Mouse (Mus musculus): ENCODE measurements at regions not wholly inside any gene's neighbourhood (a gene's known extent, or its start where the extent isn't known, plus 50 kb on each side); places are given as distances from the start of the nearest gene placed in this dataset.
A peak's percentile ranks its signal among the peaks of the same experiment; 100 is the strongest.

GRCm38 (mm10) chr1:177382596-177383190 lies 59.5 kb upstream of the Zbtb18 start:
- H3K9me3 ChIP-seq (replicated peaks; ENCODE audit: low read length), result no peaks in the 10 kb centered on the region
- DNase-seq (ENCODE audit: low spot score), result peak; percentile 83
- no peaks in the 10 kb centered on the region for H3K27me3 ChIP-seq (ENCODE audit: insufficient read depth, low read length)
- ATAC-seq (replicated peaks; ENCODE audit: low FRiP score, low read depth), result no peak
- H3K36me3 ChIP-seq (ENCODE audit: insufficient read depth, low read length), result no peaks in the 10 kb centered on the region
- H3K4me2 ChIP-seq (ENCODE audit: low read length), result no peak overlapping the region
- TF ChIP-seq CTCF (IDR thresholded peaks at IDR 0.05; ENCODE audit: low read depth), result no peak
- H3K9ac ChIP-seq (ENCODE audit: low read depth, low read length), result no peak overlapping the region
- H3K4me3 ChIP-seq (replicated peaks; ENCODE audit: low read depth, low read length), result no peak overlapping the region
- 9% methylated on average over 16 of the region's 16 CpGs for WGBS
- H3K4me1 ChIP-seq (replicated peaks; ENCODE audit: insufficient read depth, low read length), result no peaks in the 10 kb centered on the region
- H3K27ac ChIP-seq, result no peak overlapping the region

- no peaks in the 10 kb centered on the region for H3K9me3 ChIP-seq (replicated peaks; ENCODE audit: low read length)
- H3K4me2 ChIP-seq (ENCODE audit: low read length), result no peak overlapping the region
- no peak overlapping the region for H3K9ac ChIP-seq (ENCODE audit: low read depth, low read length)
- no peaks in the 10 kb centered on the region for H3K4me1 ChIP-seq (replicated peaks; ENCODE audit: insufficient read depth, low read length)
- WGBS, result 84% methylated on average over 4 of the region's 4 CpGs
- H3K27me3 ChIP-seq (ENCODE audit: insufficient read depth, low read length), result no peaks in the 10 kb centered on the region
- no peaks in the 10 kb centered on the region for H3K36me3 ChIP-seq (ENCODE audit: insufficient read depth, low read length)
- DNase-seq (ENCODE audit: low spot score) (no peak), ATAC-seq (replicated peaks; ENCODE audit: low FRiP score, low read depth) (no peak)
- no peak overlapping the region for H3K4me3 ChIP-seq (replicated peaks; ENCODE audit: low read depth, low read length)
- no peak for TF ChIP-seq CTCF (IDR thresholded peaks at IDR 0.05; ENCODE audit: low read depth)
- no peak overlapping the region for H3K27ac ChIP-seq
Observed at GRCm38 (mm10) chr1:177382147-177382546, 60.0 kb upstream of the Zbtb18 start.

GRCm38 (mm10) chr1:177378112-177378511 lies 64.0 kb upstream of the Zbtb18 start:
- 92% methylated on average over 3 of the region's 3 CpGs for WGBS
- Histone ChIP-seq H3K4me1 (replicated peaks; ENCODE audit: insufficient read depth, low read length) (no peaks in the 10 kb centered on the region), H3K9me3 (replicated peaks; ENCODE audit: low read length) (no peaks in the 10 kb centered on the region), H3K27me3 (ENCODE audit: insufficient read depth, low read length) (no peaks in the 10 kb centered on the region), H3K4me2 (ENCODE audit: low read length) (no peak overlapping the region), H3K27ac (no peak overlapping the region), H3K9ac (ENCODE audit: low read depth, low read length) (no peak overlapping the region), H3K4me3 (replicated peaks; ENCODE audit: low read depth, low read length) (no peak overlapping the region), H3K36me3 (ENCODE audit: insufficient read depth, low read length) (no peaks in the 10 kb centered on the region)
- TF ChIP-seq CTCF (IDR thresholded peaks at IDR 0.05; ENCODE audit: low read depth), result no peak
- ATAC-seq (replicated peaks; ENCODE audit: low FRiP score, low read depth) (no peak), DNase-seq (ENCODE audit: low spot score) (no peak)

GRCm38 (mm10) chr1:177373226-177373825 lies 68.8 kb upstream of the Zbtb18 start:
- 5% methylated on average over 5 of the region's 5 CpGs for WGBS
- DNase-seq (ENCODE audit: low spot score) (peak; percentile 18), ATAC-seq (replicated peaks; ENCODE audit: low FRiP score, low read depth) (no peak)
- no peaks in the 10 kb centered on the region for H3K36me3 ChIP-seq (ENCODE audit: insufficient read depth, low read length)
- H3K27me3 ChIP-seq (ENCODE audit: insufficient read depth, low read length), result no peaks in the 10 kb centered on the region
- no peak for TF ChIP-seq CTCF (IDR thresholded peaks at IDR 0.05; ENCODE audit: low read depth)
- no peak overlapping the region for H3K9ac ChIP-seq (ENCODE audit: low read depth, low read length)
- H3K4me2 ChIP-seq (ENCODE audit: low read length), result no peak overlapping the region
- no peak overlapping the region for H3K27ac ChIP-seq
- H3K4me1 ChIP-seq (replicated peaks; ENCODE audit: insufficient read depth, low read length), result no peaks in the 10 kb centered on the region
- H3K4me3 ChIP-seq (replicated peaks; ENCODE audit: low read depth, low read length), result no peak overlapping the region
- no peaks in the 10 kb centered on the region for H3K9me3 ChIP-seq (replicated peaks; ENCODE audit: low read length)

GRCm38 (mm10) chr1:177372066-177372465 lies 70.1 kb upstream of the Zbtb18 start:
- Histone ChIP-seq H3K36me3 (ENCODE audit: insufficient read depth, low read length) (no peaks in the 10 kb centered on the region), H3K4me1 (replicated peaks; ENCODE audit: insufficient read depth, low read length) (no peaks in the 10 kb centered on the region), H3K4me3 (replicated peaks; ENCODE audit: low read depth, low read length) (no peak overlapping the region), H3K27ac (no peak overlapping the region), H3K27me3 (ENCODE audit: insufficient read depth, low read length) (no peaks in the 10 kb centered on the region), H3K9me3 (replicated peaks; ENCODE audit: low read length) (no peaks in the 10 kb centered on the region), H3K9ac (ENCODE audit: low read depth, low read length) (no peak overlapping the region), H3K4me2 (ENCODE audit: low read length) (no peak overlapping the region)
- DNase-seq (ENCODE audit: low spot score) (no peak), ATAC-seq (replicated peaks; ENCODE audit: low FRiP score, low read depth) (no peak)
- 65% methylated on average over 10 of the region's 10 CpGs for WGBS
- TF ChIP-seq CTCF (IDR thresholded peaks at IDR 0.05; ENCODE audit: low read depth), result no peak

GRCm38 (mm10) chr1:177367864-177368610 lies 74.1 kb upstream of the Zbtb18 start:
- Histone ChIP-seq H3K4me2 (ENCODE audit: low read length) (no peak overlapping the region), H3K4me3 (replicated peaks; ENCODE audit: low read depth, low read length) (no peak overlapping the region), H3K27ac (no peak overlapping the region), H3K36me3 (ENCODE audit: insufficient read depth, low read length) (no peaks in the 10 kb centered on the region), H3K9ac (ENCODE audit: low read depth, low read length) (no peak overlapping the region), H3K9me3 (replicated peaks; ENCODE audit: low read length) (no peaks in the 10 kb centered on the region), H3K4me1 (replicated peaks; ENCODE audit: insufficient read depth, low read length) (no peaks in the 10 kb centered on the region), H3K27me3 (ENCODE audit: insufficient read depth, low read length) (no peaks in the 10 kb centered on the region)
- no peak for TF ChIP-seq CTCF (IDR thresholded peaks at IDR 0.05; ENCODE audit: low read depth)
- DNase-seq (ENCODE audit: low spot score) (no peak), ATAC-seq (replicated peaks; ENCODE audit: low FRiP score, low read depth) (no peak)
- WGBS, result 88% methylated on average over 9 of the region's 9 CpGs

All from kidney, postnatal 0 days (tissue).